Mouse (Mus musculus): Measurements from ENCODE around the gene Iqcj.

- TF ChIP-seq POLR2A (IDR thresholded peaks at IDR 0.05; ENCODE audit: low read depth, low read length) (no peak), CTCF (IDR thresholded peaks at IDR 0.05; ENCODE audit: extremely low read depth, insufficient read depth, insufficient read length, insufficient replicate concordance) (no peak)
Measured at GRCm38 (mm10) chr3:68064731-68065130, 172.7 kb downstream of the Iqcj start, which contains the start of gene Schip1.

Data from spleen, adult 2 months (tissue).